Mouse (Mus musculus): ENCODE data around the gene Ensa.

Gene Ensa

DNA sequence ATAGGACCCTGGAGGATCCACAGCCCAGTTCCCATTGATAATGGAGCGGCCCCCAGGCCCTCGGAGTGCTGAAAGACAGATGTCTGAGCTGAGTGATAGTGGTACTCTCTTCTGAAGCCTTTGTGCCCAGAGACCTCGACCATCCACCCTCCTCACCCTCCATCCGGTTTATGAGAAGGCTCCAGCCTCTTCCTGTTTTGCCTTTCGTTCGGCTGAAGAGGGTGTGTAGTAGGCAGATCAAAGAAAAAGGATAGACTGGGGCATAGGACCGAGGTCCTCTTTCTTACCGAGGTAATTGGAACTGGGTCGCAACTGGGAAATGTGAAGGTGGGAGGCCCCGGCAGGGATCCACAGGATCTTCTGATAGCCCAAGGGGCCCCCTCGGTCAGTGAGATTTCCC lies 56.6 kb downstream of the Ensa start:
- no peak for TF ChIP-seq GATA4 (IDR thresholded peaks at IDR 0.05; ENCODE audit: insufficient replicate concordance, low read length)
